Mouse (Mus musculus): ENCODE data around the gene Skil. TPM values are rescaled to one million over a fixed set of nuclear protein-coding genes. Genes with fewer than 3 reads are reported as not detected.
"Not testable (repeated sequence)": the region's sequence is repeated elsewhere in the genome, so short reads cannot be mapped to it uniquely, and the experiment has no call there.

Gene Skil
- polyA plus RNA-seq, 1 experiment from 2014 or later, result 21.3 TPM

- Histone ChIP-seq H3K27me3 (ENCODE audit: control insufficient read depth, insufficient read depth, low read length) (no peaks in the 10 kb centered on the region), H3K27ac (ENCODE audit: low read length) (no peak overlapping the region), H3K9ac (ENCODE audit: low read length) (no peak overlapping the region), H3K4me3 (replicated peaks; ENCODE audit: low read length) (no peak overlapping the region), H3K36me3 (ENCODE audit: control insufficient read depth, insufficient read depth, low read length) (no peaks in the 10 kb centered on the region), H3K4me2 (ENCODE audit: low read depth, low read length) (no peak overlapping the region), H3K9me3 (replicated peaks; ENCODE audit: control insufficient read depth, low read length) (no peaks in the 10 kb centered on the region), H3K4me1 (ENCODE audit: control insufficient read depth, insufficient read depth, low read length) (0 out of 2 replicates have a peak, but pooled peaks cover 6% of the 10 kb centered on the region)
- ATAC-seq (ENCODE audit: insufficient read depth, low FRiP score), result no peak; the same call in 1 of the 2 replicates
- 10% methylated on average over 5 of the region's 5 CpGs for WGBS
Measured at GRCm38 (mm10) chr3:31133664-31134063, 38.8 kb downstream of the Skil start.

DNA sequence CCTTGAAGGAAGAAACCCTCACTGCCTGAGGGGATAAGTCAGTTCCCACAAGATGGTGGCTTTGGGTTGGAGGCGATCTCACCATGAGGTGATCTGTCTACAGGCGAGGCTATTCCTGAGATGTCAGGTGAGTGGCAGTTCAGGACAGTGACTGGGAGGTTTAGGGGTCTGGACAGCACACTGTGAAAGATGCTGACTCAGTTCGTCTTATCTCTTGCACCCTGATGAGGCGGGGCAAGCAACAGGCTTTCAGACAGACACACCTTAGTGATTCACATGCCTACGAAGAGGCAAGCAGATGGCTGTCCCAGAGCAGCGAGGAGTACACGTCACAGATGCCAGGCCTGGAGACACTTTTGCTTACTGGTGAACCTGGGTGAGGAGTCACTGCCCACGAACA is 39.4 kb downstream of the Skil start:
- WGBS, result 65% methylated on average over 8 of the region's 8 CpGs

DNA sequence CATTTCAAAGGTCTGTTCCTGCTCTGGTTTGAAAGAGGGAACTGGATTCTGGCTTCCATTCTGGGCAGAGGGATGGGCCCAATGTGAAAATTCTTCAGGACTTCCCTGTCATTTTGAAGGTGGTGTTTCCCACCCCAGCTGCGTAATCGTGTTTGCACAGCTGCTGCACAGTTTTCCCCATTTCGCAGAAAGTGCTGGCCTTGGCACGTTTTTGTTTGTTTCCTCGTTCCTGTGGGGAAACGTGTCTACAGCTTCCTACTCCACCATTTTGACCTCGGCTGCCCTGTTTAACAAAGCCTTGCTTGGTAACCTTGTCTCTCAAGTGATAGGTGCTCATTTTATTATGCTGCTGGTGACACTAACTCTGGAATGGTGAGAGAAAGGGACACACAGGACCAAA is 39.8 kb downstream of the Skil start:
- Histone ChIP-seq H3K27me3 (ENCODE audit: control insufficient read depth, insufficient read depth, low read length) (no peaks in the 10 kb centered on the region), H3K4me3 (replicated peaks; ENCODE audit: low read length) (no peak overlapping the region), H3K9me3 (replicated peaks; ENCODE audit: control insufficient read depth, low read length) (no peaks in the 10 kb centered on the region), H3K27ac (ENCODE audit: low read length) (peak overlapping the region; percentile 78), H3K9ac (ENCODE audit: low read length) (no peak overlapping the region), H3K36me3 (ENCODE audit: control insufficient read depth, insufficient read depth, low read length) (no peaks in the 10 kb centered on the region), H3K4me2 (ENCODE audit: low read depth, low read length) (no peak overlapping the region), H3K4me1 (ENCODE audit: control insufficient read depth, insufficient read depth, low read length) (0 out of 2 replicates have a peak, but pooled peaks cover 6% of the 10 kb centered on the region)
- ATAC-seq (ENCODE audit: insufficient read depth, low FRiP score), result peak; percentile 71; the same call in 1 of the 2 replicates
- 48% methylated on average over 7 of the region's 7 CpGs for WGBS

More for the DNA sequence above, 39.4 kb downstream of the Skil start:
- no peak overlapping the region for H3K4me2 ChIP-seq (ENCODE audit: low read depth, low read length)
- ATAC-seq (ENCODE audit: insufficient read depth, low FRiP score), result peak; percentile 76
- no peak overlapping the region for H3K9ac ChIP-seq (ENCODE audit: low read length)
- H3K4me3 ChIP-seq (replicated peaks; ENCODE audit: low read length), result no peak overlapping the region
- H3K27me3 ChIP-seq (ENCODE audit: control insufficient read depth, insufficient read depth, low read length), result no peaks in the 10 kb centered on the region
- H3K27ac ChIP-seq (ENCODE audit: low read length), result peak overlapping the region; percentile 73
- 0 out of 2 replicates have a peak, but pooled peaks cover 6% of the 10 kb centered on the region for H3K4me1 ChIP-seq (ENCODE audit: control insufficient read depth, insufficient read depth, low read length)
- no peaks in the 10 kb centered on the region for H3K36me3 ChIP-seq (ENCODE audit: control insufficient read depth, insufficient read depth, low read length)
- no peaks in the 10 kb centered on the region for H3K9me3 ChIP-seq (replicated peaks; ENCODE audit: control insufficient read depth, low read length)

DNA sequence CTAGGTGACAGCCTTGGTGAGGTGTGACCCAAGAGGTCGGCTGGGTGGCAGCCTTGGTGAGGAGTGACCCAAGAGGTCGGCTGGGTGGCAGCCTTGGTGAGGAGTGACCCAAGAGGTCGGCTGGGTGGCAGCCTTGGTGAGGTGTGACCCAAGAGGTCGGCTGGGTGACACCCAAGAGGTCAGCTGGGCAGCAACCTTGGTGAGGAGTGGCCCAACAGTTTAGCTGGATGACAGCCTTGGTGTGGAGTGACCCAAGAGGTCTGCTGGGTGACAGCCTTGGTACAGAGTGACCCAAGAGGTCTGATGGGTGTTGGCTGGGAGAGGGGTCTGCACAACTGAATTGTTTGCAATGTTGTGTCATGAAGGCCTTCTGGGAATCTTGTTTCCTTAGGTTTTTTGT is 41.7 kb downstream of the Skil start:
- H3K36me3 ChIP-seq (ENCODE audit: control insufficient read depth, insufficient read depth, low read length); H3K9me3 ChIP-seq (replicated peaks; ENCODE audit: control insufficient read depth, low read length); ATAC-seq (ENCODE audit: insufficient read depth, low FRiP score); H3K4me1 ChIP-seq (ENCODE audit: control insufficient read depth, insufficient read depth, low read length); H3K9ac ChIP-seq (ENCODE audit: low read length); H3K27ac ChIP-seq (ENCODE audit: low read length); H3K27me3 ChIP-seq (ENCODE audit: control insufficient read depth, insufficient read depth, low read length); H3K4me2 ChIP-seq (ENCODE audit: low read depth, low read length); H3K4me3 ChIP-seq (replicated peaks; ENCODE audit: low read length): not testable (repeated sequence)
- WGBS, result 64% methylated on average over 4 of the region's 4 CpGs

- H3K9me3 ChIP-seq (replicated peaks; ENCODE audit: control insufficient read depth, low read length), result no peaks in the 10 kb centered on the region
- no peak overlapping the region for H3K4me3 ChIP-seq (replicated peaks; ENCODE audit: low read length)
- ATAC-seq (ENCODE audit: insufficient read depth, low FRiP score), result no peak
- no peaks in the 10 kb centered on the region for H3K27me3 ChIP-seq (ENCODE audit: control insufficient read depth, insufficient read depth, low read length)
- 57% methylated on average over 13 of the region's 13 CpGs for WGBS
- no peaks in the 10 kb centered on the region for H3K36me3 ChIP-seq (ENCODE audit: control insufficient read depth, insufficient read depth, low read length)
- 0 out of 2 replicates have a peak, but pooled peaks cover 5% of the 10 kb centered on the region for H3K4me1 ChIP-seq (ENCODE audit: control insufficient read depth, insufficient read depth, low read length)
- H3K27ac ChIP-seq (ENCODE audit: low read length), result no peak overlapping the region
- H3K4me2 ChIP-seq (ENCODE audit: low read depth, low read length), result no peak overlapping the region
- H3K9ac ChIP-seq (ENCODE audit: low read length), result no peak overlapping the region
Measured at GRCm38 (mm10) chr3:31138454-31139424, 43.9 kb downstream of the Skil start.

GRCm38 (mm10) chr3:31141621-31142020 is 46.8 kb downstream of the Skil start:
- no peak for ATAC-seq (ENCODE audit: insufficient read depth, low FRiP score)
- Histone ChIP-seq H3K9me3 (replicated peaks; ENCODE audit: control insufficient read depth, low read length) (no peaks in the 10 kb centered on the region), H3K4me1 (ENCODE audit: control insufficient read depth, insufficient read depth, low read length) (0 out of 2 replicates have a peak, but pooled peaks cover 2% of the 10 kb centered on the region), H3K36me3 (ENCODE audit: control insufficient read depth, insufficient read depth, low read length) (no peaks in the 10 kb centered on the region), H3K4me2 (ENCODE audit: low read depth, low read length) (no peak overlapping the region), H3K9ac (ENCODE audit: low read length) (no peak overlapping the region), H3K4me3 (replicated peaks; ENCODE audit: low read length) (no peak overlapping the region), H3K27ac (ENCODE audit: low read length) (no peak overlapping the region), H3K27me3 (ENCODE audit: control insufficient read depth, insufficient read depth, low read length) (no peaks in the 10 kb centered on the region)
- 85% methylated on average over 4 of the region's 4 CpGs for WGBS

- WGBS, result 80% methylated on average over 11 of the region's 11 CpGs
- not testable (repeated sequence) for H3K9me3 ChIP-seq (replicated peaks; ENCODE audit: control insufficient read depth, low read length); H3K27ac ChIP-seq (ENCODE audit: low read length); H3K27me3 ChIP-seq (ENCODE audit: control insufficient read depth, insufficient read depth, low read length); H3K36me3 ChIP-seq (ENCODE audit: control insufficient read depth, insufficient read depth, low read length); H3K4me1 ChIP-seq (ENCODE audit: control insufficient read depth, insufficient read depth, low read length); ATAC-seq (ENCODE audit: insufficient read depth, low FRiP score); H3K4me2 ChIP-seq (ENCODE audit: low read depth, low read length); H3K4me3 ChIP-seq (replicated peaks; ENCODE audit: low read length); H3K9ac ChIP-seq (ENCODE audit: low read length)
Measured at GRCm38 (mm10) chr3:31145222-31145621, 50.4 kb downstream of the Skil start.

DNA sequence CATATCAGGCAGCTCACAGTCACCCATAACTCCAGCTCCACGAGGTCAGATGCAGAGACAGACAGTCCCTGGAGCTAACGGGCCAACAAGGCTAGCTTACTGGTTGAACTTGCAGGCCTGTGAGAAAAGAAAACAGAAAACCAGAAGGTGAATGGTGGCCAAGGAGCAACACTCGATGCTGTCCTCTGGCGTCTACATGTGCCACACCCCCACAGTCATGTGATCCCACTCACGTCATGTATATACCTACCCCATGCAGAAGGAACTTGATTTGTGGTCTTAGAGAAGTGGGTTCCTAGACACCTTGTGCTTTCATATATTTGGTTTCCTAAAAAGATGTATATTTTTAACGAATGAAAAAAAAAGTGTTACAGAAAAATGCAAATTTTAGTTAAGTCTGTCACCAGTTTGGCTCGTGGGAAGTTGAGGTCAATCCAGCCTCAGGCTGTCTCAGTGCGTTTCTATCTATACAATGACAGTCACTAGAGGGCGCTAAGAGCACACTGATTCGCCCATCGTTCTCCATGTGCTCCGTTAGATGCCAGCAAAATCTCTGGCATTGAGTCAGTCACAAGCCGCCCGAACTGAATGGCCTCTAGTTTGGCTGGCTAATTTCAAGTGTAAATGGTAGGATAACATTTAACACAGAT is 50.9 kb downstream of the Skil start:
- WGBS, result 14% methylated on average over 14 of the region's 14 CpGs
- Histone ChIP-seq H3K9ac (ENCODE audit: low read length) (no peak overlapping the region; the same call in 1 of the 2 replicates), H3K27me3 (ENCODE audit: control insufficient read depth, insufficient read depth, low read length) (0 out of 2 replicates have a peak, but pooled peaks cover 6% of the 10 kb centered on the region), H3K4me1 (ENCODE audit: control insufficient read depth, insufficient read depth, low read length) (peaks cover 2% of the 10 kb centered on the region; the same call in 1 of the 2 replicates), H3K9me3 (replicated peaks; ENCODE audit: control insufficient read depth, low read length) (no peaks in the 10 kb centered on the region), H3K4me3 (replicated peaks; ENCODE audit: low read length) (no peak overlapping the region), H3K27ac (ENCODE audit: low read length) (no peak overlapping the region), H3K36me3 (ENCODE audit: control insufficient read depth, insufficient read depth, low read length) (no peaks in the 10 kb centered on the region), H3K4me2 (ENCODE audit: low read depth, low read length) (peak overlapping the region; percentile 21; the same call in 1 of the 2 replicates)
- peak; percentile 73; the same call in 1 of the 2 replicates for ATAC-seq (ENCODE audit: insufficient read depth, low FRiP score)

DNA sequence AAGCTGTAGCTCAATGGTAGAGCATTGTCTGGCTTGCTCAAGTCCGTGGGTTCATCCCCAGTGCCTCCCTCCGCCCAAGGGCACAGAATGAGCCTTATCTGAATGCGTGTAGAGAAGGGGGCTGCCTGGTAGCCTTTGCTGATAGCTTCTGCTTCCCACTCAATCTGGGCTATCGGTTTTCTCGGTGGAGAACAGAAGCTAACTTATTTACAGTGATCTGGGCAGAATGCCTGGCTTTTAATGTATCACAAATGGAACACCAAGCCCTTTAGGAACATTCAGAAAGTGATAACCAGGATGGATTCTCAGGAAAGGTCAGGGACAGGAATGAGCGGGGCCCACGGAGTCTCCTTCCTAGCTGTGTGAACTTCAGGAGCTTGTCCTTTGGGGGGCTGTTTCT is 53.7 kb downstream of the Skil start:
- Histone ChIP-seq H3K9ac (ENCODE audit: low read length) (no peak overlapping the region), H3K36me3 (ENCODE audit: control insufficient read depth, insufficient read depth, low read length) (no peaks in the 10 kb centered on the region), H3K9me3 (replicated peaks; ENCODE audit: control insufficient read depth, low read length) (no peaks in the 10 kb centered on the region), H3K4me2 (ENCODE audit: low read depth, low read length) (no peak overlapping the region), H3K27ac (ENCODE audit: low read length) (no peak overlapping the region), H3K4me3 (replicated peaks; ENCODE audit: low read length) (no peak overlapping the region), H3K27me3 (ENCODE audit: control insufficient read depth, insufficient read depth, low read length) (0 out of 2 replicates have a peak, but pooled peaks cover 6% of the 10 kb centered on the region), H3K4me1 (ENCODE audit: control insufficient read depth, insufficient read depth, low read length) (peaks cover 2% of the 10 kb centered on the region; the same call in 1 of the 2 replicates)
- no peak for ATAC-seq (ENCODE audit: insufficient read depth, low FRiP score)
- WGBS, result 73% methylated on average over 7 of the region's 7 CpGs
